In genomic region chr13:63203502-63204278, GRCm38 (mm10) we compare ENCODE assay signal across 16 mouse cellular contexts.
A peak's percentile ranks its signal among the peaks of the same experiment; 100 is the strongest.
DNase-seq lines count a peak whose midpoint lies in the region; ATAC-seq and TF ChIP-seq lines count a peak whose summit lies in the region.
"Had no signal": no experiment of that assay in that cellular context is flagged by ENCODE, and none has a peak within 500 bp of the region (broad histone marks: within the 10 kb centered on the region; RNA-seq: fewer than 3 reads in every experiment).

No protein-coding gene starts in this region.

- no peak overlapping the region for H3K4me2 ChIP-seq in embryonic facial prominence, embryonic 12.5 days (replicated peaks)
- H3K4me2 ChIP-seq in limb, embryonic 11.5 days (ENCODE audit: low read depth, severe bottlenecking): no peak overlapping the region

- H3K4me3 ChIP-seq in layer of hippocampus, adult 2 months: no peak overlapping the region
- no peak overlapping the region for H3K4me3 ChIP-seq in embryonic facial prominence, embryonic 12.5 days
- no peak overlapping the region for H3K4me3 ChIP-seq in limb, embryonic 11.5 days (ENCODE audit: low read depth, low read length)

- no peak overlapping the region for H3K9ac ChIP-seq in embryonic facial prominence, embryonic 12.5 days
- H3K9ac ChIP-seq in limb, embryonic 11.5 days (ENCODE audit: low read length): no peak overlapping the region
- H3K9ac ChIP-seq: liver, postnatal 0 days had no signal

- H3K4me1 ChIP-seq in embryonic facial prominence, embryonic 12.5 days: peaks cover 35% of the 10 kb centered on the region
- H3K4me1 ChIP-seq in limb, embryonic 11.5 days (ENCODE audit: control insufficient read depth, insufficient read depth, low read length): peaks cover 15% of the 10 kb centered on the region

- 0 out of 2 replicates have a peak overlapping the region, but pooled peaks have one; percentile 23 for H3K27ac ChIP-seq in layer of hippocampus, adult 2 months
- peak overlapping the region; percentile 74 for H3K27ac ChIP-seq in embryonic facial prominence, embryonic 12.5 days
- H3K27ac ChIP-seq in limb, embryonic 11.5 days (replicated peaks; ENCODE audit: low read depth, low read length): no peak overlapping the region
- H3K27ac ChIP-seq: kidney, postnatal 0 days had no signal

- no peak for TF ChIP-seq CTCF in layer of hippocampus, adult 2 months (conservative IDR thresholded peaks at IDR 0.05)

- H3K9me3 ChIP-seq in embryonic facial prominence, embryonic 12.5 days: no peaks in the 10 kb centered on the region
- no peaks in the 10 kb centered on the region for H3K9me3 ChIP-seq in limb, embryonic 11.5 days (ENCODE audit: control insufficient read depth, low read length)

- no peak for DNase-seq in layer of hippocampus, adult 2 months (ENCODE audit: low spot score in 2 of 2)
- no peak for DNase-seq in layer of hippocampus, adult 18-20 months (ENCODE audit: low spot score in 2 of 2)
- no peak for DNase-seq in limb, embryonic 11.5 days (ENCODE audit: low spot score)
- DNase-seq in retina, embryonic 14.5 days (ENCODE audit: low spot score): peak; percentile 11
- DNase-seq in frontal cortex, postnatal 10 days (ENCODE audit: low spot score in 2 of 2): no peak
- DNase-seq: adrenal gland, postnatal 36 days; cerebellum, adult 11-12 months; heart, adult 18-20 months; left cerebral cortex, postnatal 4 days; liver, postnatal 0 days; lung, postnatal 4 days; right cerebral cortex, postnatal 14 days had no signal

- ATAC-seq in embryonic facial prominence, embryonic 12.5 days (ENCODE audit: insufficient number of reproducible peaks, insufficient read depth, low FRiP score, low TSS enrichment): no peak
- peak; percentile 39; the same call in 1 of the 2 replicates for ATAC-seq in limb, embryonic 11.5 days (ENCODE audit: insufficient number of reproducible peaks, low FRiP score, low TSS enrichment, low read depth)
- ATAC-seq in frontal cortex, adult (ENCODE audit: low TSS enrichment): no peak
- ATAC-seq: CD4-positive, CD25-positive, alpha-beta regulatory T cell, adult 4 months; liver, postnatal 0 days had no signal

- H3K36me3 ChIP-seq in embryonic facial prominence, embryonic 12.5 days: no peaks in the 10 kb centered on the region
- no peaks in the 10 kb centered on the region for H3K36me3 ChIP-seq in limb, embryonic 11.5 days (ENCODE audit: control insufficient read depth, insufficient read depth, low read length)

- WGBS in embryonic facial prominence, embryonic 12.5 days: 27% methylated on average over 8 of the region's 8 CpGs
- 37% methylated on average over 8 of the region's 8 CpGs for WGBS in limb, embryonic 11.5 days

- no peaks in the 10 kb centered on the region for H3K27me3 ChIP-seq in embryonic facial prominence, embryonic 12.5 days
- no peaks in the 10 kb centered on the region for H3K27me3 ChIP-seq in limb, embryonic 11.5 days (ENCODE audit: control insufficient read depth, insufficient read depth, low read length)
